Mouse (Mus musculus) thymus, postnatal 36 days (tissue): Measurements from ENCODE around the gene Arhgap11a.

Source experiments
- DNase-seq, 2 experiments: peaks; one replicate each; pipeline ENCODE4 v3.0.0; 2022; ENCODE audit warnings: mixed read lengths in 2 of 2

Arhgap11a gene

DNA sequence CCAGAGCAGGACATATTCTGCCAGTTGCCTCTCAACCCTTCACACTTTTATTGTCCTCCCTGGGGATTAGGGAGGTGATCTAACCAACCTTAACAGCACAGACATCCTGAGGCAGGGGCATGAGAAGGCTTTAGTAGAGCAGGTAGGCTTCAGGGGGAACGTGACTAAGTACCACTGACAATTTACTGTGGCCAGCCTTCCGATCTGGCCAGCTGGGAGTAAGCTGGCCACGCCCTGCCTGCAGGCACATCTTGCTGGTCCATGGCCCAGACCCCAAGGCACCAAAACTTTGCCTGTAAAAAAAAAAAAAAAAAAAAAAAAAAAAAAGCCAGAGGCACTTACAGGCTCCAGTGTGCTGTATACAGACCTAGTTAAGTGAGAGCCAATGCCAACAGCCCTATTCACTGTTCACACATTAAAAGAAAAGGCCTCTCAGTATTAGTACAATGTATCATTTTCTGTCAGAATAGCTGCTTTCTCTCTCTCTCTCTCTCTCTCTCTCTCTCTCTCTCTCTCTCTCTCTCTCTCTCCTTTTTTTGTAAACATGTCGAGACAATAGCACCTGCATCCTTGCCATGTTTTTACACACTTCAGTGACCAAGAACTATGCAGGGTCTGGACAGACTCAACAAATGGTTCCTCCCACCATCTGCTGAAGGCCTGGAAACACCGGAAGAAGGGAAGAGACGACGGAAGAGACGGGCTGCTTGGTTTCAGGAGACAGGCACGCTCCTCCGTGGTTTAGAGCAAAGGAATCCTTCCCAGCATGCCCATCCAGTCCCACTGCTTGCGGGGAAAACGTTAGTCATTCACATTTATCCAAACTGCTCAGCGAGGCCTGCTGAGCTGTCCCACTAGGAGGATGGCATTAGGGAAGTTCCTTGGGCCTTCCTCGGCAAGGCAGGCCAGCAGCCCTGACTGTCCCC lies 30.5 kb downstream of the Arhgap11a start:
- DNase-seq: no peak

DNA sequence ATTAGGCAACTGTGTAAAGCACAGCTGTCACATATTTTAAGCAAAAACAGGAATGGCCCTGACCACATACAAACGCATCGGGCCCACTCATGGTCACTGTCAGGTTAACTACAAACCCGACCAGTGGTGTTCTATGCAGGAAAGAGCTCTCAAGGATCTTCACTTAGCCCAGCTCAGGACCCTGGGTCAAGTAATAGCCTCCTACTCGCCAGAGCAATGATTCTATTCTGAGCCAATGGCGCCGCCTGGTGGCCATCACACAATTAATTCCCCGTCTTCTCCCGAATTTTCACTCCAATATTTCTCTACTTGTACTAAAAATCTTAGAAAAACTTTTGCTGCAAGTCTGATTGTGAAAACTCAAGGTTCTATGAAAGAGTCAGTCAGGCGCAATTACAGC lies 40.8 kb downstream of the Arhgap11a start:
- peak; percentile 26 to 27 for DNase-seq

DNA sequence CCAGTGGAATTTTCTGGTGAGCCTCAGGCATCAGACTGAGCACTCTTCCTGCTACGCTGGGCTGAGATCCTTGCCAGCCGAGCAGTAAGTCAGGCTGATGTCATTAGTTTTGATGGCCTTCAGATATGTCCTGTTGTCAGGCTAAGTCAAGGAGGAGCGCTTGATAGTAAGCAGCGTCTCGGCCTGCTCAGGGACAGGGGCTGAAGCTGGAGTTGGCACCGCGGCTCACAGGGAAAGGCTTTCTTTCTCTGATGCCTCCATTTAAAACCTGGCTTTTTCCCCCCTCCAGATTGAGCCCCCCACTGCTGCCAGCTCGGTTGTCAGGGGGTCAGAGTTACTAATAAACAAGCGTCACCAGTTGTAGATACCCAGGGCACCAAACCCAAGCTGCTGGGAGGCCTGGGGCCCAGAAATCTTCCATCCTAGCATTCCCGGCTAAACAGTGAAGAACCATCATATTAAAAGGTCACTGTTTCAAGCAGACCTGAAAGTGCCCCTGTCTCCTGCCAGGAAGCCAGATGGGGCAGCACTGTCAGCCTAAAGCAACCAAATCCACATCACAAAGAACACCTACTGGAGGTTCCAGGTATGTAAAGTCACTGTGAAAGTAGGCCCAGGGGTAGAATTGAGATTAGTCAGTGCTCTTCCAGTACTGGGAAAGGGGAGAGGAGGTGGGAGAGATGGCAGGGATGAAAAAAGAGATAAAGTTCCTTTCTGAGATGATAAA lies 41.4 kb downstream of the Arhgap11a start:
- no peak for DNase-seq

DNA sequence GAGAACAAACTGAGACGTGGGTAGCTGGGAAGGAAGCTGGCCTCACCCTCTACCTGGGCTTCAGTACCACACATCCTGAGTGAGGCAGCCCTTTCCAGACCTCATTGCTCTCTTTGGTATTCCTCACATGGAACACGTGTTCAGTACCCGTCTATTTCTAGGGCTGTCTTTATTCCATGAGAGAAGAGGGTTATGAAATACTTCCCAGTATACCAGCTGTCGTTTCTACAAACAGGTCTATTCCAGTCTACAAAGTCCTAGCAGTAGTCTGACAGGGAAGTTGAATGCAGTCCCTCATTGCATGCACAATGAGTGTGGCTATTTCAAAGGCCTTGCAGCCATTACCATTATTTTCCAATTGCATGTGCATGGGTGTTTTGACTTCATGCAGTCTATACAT lies 42.7 kb downstream of the Arhgap11a start:
- DNase-seq: no peak

DNA sequence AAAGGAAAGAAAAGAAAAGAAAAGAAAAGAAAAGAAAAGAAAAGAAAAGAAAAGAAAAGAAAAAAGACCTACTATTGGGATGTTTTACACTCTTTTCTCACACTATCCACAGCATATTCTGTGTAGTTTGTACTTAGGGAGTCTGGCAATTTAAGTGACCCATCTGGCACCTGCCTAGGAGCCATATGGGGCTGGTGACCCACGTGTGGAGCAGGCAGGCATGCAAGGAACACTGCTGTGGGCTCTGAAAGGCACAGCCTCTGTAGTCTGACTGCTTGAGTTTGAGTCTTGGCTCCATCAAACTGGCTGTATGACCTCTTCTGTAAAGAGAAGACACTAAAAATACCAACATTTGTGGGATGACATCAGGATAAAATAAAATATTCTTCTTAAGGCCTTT lies 44.7 kb downstream of the Arhgap11a start:
- no peak for DNase-seq

DNA sequence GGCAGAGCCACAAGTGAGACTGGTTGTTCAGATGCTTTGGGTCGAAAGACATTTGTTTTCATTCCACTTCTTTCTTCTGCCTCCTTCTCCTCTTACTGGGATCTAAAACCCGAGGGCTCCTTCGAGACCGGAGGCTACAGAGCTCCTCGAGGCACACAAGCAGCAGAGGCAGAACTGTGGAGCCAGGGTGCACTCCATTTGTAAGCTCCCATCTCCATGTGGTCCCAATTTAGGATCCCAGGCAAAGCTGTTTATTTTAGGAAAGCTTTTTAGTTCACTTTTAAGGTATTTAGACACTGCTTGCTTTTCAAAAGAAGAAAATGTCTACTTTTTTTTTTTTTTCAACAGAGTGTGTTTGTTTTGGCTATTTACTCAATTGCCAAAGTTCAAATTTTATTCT lies 47.6 kb downstream of the Arhgap11a start:
- no peak for DNase-seq

DNA sequence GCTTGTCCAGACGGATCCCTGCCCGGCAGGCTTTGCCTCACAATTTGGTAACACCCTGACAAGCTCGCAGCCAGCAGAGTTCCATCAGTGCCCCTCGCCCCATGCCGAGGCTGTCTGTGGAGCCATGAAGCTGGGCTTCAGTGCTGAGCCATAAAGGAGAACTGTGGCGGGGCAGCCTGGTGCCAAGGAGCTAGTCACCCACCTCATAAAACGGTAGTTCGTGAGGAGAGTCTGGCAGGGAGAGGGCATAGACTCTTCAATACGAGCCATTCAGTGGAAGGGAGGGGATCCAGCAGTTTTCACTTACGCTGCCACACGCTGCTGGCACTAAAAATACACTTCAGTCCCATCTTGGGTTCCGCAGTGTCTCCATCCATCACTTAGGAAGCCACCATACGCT lies 49.9 kb downstream of the Arhgap11a start:
- no peak for DNase-seq

DNA sequence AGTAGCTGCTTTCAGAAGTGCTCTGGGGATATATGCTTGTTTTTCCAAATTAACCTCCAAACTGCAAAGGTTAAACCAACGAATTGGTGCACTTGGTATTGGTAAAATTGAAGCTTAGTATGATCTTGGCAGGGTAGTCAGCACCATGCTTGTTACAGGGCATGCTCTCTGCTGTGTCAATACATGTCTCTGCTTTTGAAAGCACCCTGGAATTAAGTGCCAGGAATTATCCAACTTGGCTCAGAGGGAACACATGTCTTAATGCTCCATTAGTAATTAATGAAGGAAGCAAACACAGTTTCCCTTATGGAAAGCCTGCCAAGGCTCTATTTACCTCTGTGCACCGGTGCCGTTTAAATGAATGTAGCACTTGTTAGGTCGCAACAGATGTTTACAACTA lies 53.3 kb downstream of the Arhgap11a start:
- no peak for DNase-seq

DNA sequence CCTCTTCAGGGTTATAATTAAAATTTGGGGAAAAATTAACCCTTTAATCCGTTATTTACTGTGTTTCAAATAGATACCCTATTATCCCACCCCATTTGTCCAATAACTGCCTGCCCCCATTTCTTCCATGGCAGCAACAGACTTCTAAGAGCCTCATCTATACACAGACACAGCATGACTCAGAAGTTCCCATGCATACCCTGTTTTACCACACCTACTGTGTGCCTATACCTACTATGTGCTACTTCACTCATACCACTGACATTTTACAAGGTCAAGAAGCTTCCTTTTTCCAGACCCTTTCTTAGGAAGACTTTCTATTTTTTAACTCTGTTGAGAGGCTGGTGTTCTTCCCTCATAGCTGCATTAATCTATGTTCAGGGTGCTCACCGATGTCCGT lies 54.9 kb downstream of the Arhgap11a start:
- no peak for DNase-seq

DNA sequence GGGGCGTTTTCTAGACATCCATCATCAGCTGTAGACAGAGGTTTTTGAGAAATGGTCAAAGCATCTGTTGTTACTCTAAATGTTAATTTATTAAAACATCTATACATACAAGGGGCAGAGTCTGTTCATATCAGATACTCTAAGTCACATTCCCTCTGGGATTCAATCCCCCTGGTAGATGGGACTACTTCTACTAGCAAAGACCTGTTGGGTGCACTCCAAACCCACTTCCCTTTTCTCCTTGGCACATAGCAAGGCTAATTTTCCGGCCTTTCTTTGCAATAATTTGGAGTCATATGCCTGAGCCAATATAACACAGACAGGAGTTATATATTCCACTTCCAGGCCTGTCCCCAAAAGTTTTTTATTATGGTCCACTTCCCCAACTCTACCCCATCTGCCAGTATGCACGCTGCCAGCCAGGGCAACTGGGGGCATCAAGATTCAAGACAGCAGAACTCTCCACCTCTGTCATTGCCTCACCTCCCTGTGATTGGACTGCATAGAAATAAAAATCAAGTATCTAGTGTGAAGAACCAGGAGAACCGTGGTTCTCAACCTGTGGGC lies 59.6 kb downstream of the Arhgap11a start:
- DNase-seq: no peak

DNA sequence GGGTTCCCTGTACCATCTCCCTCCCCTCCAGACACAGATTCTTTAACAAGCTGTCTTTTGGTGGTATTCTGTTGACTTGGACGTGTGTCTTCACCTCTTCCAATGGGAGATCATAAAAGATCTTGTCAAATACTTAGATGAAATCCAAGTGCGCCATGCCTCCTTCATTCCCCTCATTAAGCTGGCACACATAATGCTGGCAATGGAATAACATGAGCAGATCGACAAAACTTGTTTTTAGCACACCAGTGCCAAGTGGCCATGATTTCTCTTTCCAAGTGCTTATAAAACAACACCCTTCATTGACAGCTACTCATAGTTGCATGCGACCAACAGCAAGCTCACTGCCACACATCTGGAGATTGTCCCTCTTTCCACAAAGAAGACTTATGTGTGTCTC lies 60.6 kb downstream of the Arhgap11a start:
- DNase-seq: no peak

DNA sequence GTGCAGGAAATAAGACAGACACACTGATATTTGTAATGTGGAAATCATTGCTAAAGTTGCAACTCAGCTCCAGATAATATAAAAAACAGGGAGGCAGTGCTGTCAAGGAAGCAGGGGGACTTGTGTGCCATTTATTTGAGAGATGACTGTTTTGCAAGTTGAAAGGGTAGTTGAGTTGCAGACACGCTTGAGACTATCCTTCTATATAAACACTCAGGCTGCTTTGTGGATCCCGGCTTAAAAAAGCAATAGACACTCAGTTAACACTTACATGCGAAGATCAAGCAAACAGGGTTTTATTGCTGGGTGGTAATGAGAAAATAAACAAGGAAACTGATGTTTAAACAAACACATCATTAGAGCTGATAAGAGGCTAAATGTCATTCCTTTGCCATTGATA lies 63.6 kb downstream of the Arhgap11a start:
- no peak for DNase-seq

DNA sequence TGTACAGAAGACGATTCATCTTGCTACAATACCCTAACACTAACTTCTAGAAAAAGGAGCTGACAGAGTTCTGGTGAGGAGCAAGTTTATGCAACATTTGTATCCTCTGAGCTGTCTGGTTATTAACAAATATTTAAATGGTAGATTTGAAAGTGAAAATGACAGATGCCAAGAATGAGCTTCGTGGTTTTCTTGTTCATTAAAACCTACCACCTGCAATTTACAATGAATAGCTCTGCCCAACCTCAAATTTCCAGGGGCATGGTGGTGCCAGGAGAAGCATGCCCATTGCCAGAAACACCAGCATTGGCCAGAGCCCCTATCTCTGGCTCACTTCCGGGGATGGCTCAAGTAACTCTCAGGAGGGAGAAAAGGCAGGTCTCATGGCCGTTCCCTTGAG lies 66.9 kb downstream of the Arhgap11a start:
- no peak for DNase-seq
